Mouse (Mus musculus) T-helper 2 cell (primary cell): ENCODE data around the gene Pax1.

Source experiments
- in situ Hi-C: fragments of 300-600 bp; cut with MboI, MseI; formaldehyde crosslinking; loops from one replicate; pipeline ENCODE4 v1.15.1; 2025; ENCODE audit warnings: high pct_unique_total_duplicates

Gene Pax1

DNA sequence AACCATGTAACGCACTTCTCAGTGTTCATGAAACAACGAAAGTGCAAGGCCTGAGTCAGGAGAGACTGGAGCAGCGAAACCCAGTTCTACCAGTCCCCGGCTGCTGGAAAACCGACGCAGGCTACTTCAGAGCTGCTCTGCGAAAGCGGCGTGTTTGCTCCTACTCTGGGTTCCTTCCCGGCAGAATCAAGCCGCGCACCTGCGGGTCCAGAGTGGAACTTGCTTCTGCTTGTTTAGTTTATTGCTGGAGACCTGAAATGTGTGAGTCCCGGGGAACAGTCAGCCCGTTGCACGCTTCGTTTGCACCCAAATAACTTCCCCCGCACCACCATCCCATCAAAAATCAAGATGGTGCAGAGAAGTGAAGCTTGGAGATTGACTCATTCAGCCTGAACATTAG, at the start of gene Pax1:
TSS of gene Pax1 (plus strand) at position 345 of the 400 bp plus-strand sequence.
- in situ Hi-C loops: loop anchor here (25.0 kb wide), 1 partner anchor 676 kb away; the partner anchor contains the start of gene Foxa2

DNA sequence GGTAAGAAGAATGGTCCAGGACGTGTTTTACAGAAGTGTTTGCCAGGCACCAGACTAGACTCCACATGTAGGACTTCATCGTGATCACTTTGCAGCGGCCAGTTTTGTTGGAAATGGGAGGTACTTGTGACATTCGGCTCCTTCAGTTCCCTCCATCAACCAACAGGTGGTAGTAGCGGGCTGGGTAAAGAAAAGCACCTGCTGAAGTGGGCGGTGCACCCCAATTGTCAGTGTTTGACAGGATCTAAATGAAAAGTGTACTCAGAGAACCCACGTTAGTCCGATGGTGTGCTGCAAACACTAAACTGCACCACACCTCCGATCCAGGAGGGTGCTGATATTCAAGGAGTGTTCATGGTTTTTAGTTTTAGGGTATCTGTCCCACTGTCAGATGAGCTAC, 40.7 kb upstream of the Pax1 start:
- in situ Hi-C loops: no loop called here

DNA sequence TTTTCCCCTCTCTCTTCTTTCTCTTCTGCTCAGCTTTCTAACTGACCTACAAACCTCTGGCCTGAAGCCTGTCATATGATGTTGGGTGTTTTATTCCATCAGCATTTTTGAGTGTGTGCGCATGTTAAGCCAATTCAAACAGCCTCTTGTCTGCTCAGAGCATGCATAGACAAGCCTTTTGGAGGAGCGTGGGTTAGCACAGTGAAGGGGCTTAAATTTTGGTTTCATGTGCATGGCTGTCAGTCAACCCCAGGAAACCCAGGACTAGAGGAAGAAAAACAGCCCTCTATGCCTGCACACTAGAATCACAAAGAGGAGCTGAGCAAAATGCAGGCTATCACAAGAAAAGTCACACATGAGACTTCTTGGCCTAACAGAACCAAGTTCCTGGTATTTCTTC, 36.5 kb upstream of the Pax1 start:
- in situ Hi-C loops: no loop called here

DNA sequence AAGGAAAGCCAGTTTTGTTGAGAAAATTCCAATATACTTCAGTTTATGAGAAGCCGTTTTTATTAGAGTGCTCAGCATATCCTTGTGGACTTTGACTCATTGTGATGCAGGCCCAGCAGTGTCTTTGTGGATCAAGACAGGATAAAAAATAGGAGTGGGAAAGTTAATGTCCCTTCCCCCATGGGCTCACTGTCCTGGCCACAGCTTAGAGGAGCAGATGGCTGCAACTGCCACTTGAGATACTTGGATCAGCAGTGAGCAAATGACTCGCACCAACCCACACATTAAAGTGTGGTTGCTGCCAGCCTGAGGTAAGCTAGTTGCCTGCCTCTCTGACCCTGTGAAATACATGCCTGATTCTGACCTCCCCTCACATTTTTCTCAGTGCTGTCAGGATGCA, 29.0 kb upstream of the Pax1 start:
- in situ Hi-C loops: no loop called here

GRCm38 (mm10) chr2:147338729-147339128, 23.0 kb upstream of the Pax1 start:
- in situ Hi-C loops: no loop called here

GRCm38 (mm10) chr2:147339796-147340195, 21.9 kb upstream of the Pax1 start:
- in situ Hi-C loops: no loop called here

- in situ Hi-C loops: no loop called here
Measured at GRCm38 (mm10) chr2:147342198-147342597, 19.5 kb upstream of the Pax1 start.

DNA sequence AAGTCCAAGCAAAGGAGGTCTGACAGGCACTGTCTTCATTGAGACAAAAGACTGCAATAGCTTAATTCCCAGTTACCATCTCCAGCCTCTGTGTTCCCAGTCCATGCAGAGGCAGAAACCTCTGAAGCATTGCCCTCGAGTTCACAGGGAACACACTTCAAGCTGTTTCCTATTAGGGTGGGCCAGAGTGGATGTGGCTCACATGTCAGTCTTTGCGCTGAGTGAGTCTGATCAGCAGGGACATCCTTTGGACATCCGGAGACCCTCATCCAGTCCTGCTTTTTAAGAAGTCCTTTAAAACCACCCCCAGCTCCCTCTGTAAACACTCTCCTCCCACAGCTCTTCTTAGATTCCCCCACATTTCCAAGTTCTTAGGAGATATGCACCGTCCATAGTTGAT, 2.0 kb upstream of the Pax1 start:
- in situ Hi-C loops: loop anchor here (25.0 kb wide), 1 partner anchor 678 kb away; the partner anchor contains the start of gene Foxa2

GRCm38 (mm10) chr2:147360401-147360800, 1.3 kb upstream of the Pax1 start:
- in situ Hi-C loops: loop anchor here (25.0 kb wide), 1 partner anchor 677 kb away; the partner anchor contains the start of gene Foxa2

GRCm38 (mm10) chr2:147360856-147361255, 869 bp upstream of the Pax1 start:
- in situ Hi-C loops: loop anchor here (25.0 kb wide), 1 partner anchor 676 kb away; the partner anchor contains the start of gene Foxa2

DNA sequence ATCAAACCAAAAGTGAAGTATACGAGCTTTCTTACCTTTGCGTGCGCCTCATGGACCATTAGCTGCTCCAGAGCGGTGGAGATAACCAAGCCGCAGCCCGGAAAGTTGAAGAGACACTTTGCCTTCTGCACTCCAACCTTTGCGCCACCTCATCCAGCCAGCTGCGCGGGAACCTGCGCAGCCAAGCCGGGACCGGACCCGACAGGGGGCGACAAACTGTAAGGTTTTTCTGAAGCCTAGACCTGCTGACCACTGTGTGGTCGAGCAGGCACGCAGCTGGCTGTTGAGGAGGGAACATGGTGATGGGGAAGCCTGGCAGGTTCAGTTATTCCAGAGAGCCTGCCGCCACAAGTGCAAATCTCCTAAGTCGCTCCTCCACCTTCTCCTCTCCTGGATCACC, 591 bp downstream of the Pax1 start:
- in situ Hi-C loops: loop anchor here (25.0 kb wide), 1 partner anchor 675 kb away; the partner anchor contains the start of gene Foxa2

- in situ Hi-C loops: loop anchor here (25.0 kb wide), 1 partner anchor 674 kb away; the partner anchor contains the start of gene Foxa2
Measured at GRCm38 (mm10) chr2:147363401-147364130, 1.8 kb downstream of the Pax1 start.

- in situ Hi-C loops: loop anchor here (25.0 kb wide), 1 partner anchor 673 kb away; the partner anchor contains the start of gene Foxa2
Measured at GRCm38 (mm10) chr2:147364198-147364597, 2.5 kb downstream of the Pax1 start.

DNA sequence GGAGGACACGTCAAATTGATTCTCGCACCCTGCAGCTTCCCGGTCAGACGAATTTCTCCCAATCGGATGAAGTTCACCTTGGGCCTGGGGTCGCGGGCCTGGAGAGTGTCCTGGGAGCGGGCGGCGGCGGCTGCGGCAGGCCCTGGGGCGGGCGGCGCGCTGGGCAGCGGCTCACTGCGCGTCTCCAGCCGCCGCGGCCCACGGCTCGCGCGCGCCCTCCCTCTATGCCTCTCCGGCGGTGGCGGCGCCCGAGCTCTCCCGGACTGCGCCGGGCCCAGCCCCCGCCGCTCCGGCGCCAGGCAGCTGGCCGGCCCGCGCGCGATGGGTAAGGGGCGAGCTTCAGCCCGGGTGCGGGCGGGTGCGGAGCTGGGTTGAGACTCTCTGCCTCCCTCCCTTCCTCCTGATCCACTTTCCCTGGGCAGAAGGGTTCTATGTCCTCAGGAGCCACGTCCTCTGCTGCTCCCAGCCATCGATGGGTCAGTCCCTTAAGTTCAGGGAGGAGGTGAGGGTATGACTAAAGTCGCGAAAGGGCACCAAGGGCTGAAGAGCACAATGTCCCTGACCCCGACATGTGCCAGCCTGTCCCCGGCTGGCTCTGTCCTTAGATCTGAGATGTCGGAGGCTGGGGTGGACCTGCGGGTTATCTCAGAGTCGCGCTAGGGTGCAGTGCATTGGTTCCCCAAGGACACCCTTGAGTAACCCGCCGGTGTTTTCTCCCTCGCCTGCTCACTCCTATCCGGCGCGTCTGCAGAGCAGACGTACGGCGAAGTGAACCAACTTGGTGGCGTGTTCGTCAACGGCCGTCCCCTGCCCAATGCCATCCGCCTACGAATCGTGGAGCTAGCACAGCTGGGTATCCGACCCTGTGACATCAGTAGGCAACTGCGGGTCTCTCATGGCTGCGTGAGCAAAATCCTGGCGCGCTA, 3.5 kb downstream of the Pax1 start:
- in situ Hi-C loops: loop anchor here (25.0 kb wide), 1 partner anchor 672 kb away; the partner anchor contains the start of gene Foxa2

DNA sequence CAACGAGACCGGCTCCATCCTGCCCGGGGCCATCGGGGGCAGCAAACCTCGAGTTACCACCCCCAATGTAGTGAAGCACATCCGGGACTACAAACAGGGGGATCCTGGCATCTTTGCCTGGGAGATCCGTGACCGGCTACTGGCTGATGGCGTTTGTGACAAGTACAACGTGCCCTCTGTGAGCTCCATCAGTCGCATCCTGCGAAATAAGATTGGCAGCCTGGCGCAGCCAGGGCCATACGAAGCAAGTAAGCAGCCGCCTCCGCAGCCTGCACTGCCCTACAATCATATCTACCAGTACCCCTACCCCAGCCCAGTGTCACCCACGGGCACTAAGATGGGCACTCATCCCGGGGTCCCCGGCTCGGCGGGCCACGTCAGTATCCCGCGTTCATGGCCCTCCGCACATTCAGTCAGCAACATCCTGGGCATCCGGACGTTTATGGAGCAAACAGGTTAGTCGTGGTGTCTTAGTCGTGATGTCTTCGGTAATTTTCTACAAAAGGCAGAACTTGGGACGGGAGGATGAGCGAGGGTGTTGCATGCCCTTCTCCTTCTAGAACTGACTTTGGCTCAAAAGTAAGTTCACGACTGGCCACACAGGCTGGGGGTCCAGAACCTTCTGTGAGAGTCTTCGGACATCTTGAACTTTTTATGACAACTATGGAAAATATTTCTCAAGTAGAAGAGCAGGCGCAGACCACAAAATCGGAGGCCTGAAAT, 4.3 kb downstream of the Pax1 start:
- in situ Hi-C loops: loop anchor here (25.0 kb wide), 1 partner anchor 671 kb away; the partner anchor contains the start of gene Foxa2

GRCm38 (mm10) chr2:147367246-147367820, 5.6 kb downstream of the Pax1 start:
- in situ Hi-C loops: loop anchor here (25.0 kb wide), 1 partner anchor 670 kb away; the partner anchor contains the start of gene Foxa2

GRCm38 (mm10) chr2:147367911-147368591, 6.3 kb downstream of the Pax1 start:
- in situ Hi-C loops: loop anchor here (25.0 kb wide), 1 partner anchor 669 kb away; the partner anchor contains the start of gene Foxa2

DNA sequence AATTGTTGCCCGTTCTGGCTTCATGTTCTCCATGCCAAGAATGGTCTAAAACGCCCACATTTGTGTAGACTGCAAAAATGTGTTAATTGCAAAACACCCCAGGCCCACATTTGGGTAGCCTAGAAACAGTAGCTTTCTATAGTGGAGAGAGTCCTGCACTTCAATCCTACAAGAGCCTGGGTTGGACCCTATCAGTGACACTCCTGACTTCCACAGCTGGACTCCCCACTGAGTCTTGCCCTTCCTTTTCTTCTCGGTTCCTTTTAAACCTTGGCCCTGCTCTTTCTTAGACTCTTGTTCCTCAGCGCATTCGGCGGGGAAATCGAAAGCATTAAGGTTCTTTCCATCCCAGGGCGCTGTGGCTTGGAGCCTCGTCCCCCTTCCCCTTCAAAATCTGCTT, 7.8 kb downstream of the Pax1 start:
- in situ Hi-C loops: loop anchor here (25.0 kb wide), 1 partner anchor 668 kb away; the partner anchor contains the start of gene Foxa2

DNA sequence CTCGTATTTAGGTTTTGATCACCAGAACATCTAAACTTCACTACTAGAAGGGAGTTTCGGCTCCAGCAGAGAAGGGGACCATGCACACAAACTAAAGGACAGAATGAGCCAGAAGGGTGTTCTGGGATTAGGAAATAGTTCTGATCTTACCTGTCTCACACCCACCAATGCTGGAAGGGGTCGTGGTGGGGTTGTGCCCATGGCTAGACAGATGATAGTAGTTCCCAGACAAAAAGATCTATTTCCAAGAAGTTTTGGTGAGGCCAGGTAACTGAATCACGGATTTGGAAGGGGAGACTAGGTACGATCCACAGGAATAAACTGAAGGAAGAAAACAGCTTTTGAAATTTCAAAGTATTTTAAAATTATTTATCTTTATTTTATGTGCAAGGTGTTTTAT, 8.4 kb downstream of the Pax1 start:
- in situ Hi-C loops: loop anchor here (25.0 kb wide), 1 partner anchor 667 kb away; the partner anchor contains the start of gene Foxa2

DNA sequence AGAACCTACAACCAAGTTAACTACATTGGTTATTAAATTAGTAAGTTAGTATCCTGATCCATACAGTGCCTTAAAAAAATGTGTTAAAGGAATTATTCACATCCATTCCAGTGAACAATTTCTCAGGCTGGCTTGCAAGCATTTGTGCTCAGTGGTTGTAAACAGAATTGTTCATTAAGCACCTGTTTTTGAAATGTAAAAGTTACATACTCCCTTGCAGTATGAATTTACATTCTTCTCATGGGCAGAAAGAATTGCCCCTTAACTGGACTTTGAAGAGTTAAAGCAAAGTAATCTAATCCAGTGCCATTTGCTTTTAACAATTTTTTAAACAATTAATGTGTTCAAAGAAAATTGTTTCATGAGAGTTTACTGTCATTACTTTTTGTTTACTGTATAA, 9.6 kb downstream of the Pax1 start:
- in situ Hi-C loops: loop anchor here (25.0 kb wide), 1 partner anchor 666 kb away; the partner anchor contains the start of gene Foxa2
